Mouse (Mus musculus) spleen, postnatal 4 days (tissue): ENCODE results near the gene Mustn1.
A peak's percentile ranks its signal among the peaks of the same experiment; 100 is the strongest.

Experiments used
- DNase-seq, 2 experiments: peaks; one replicate each; pipeline ENCODE4 v3.0.0; 2022; ENCODE audit warnings: low spot score in 2 of 2

Gene Mustn1

GRCm38 (mm10) chr14:30880251-30880650 lies 1.3 kb downstream of the Mustn1 start:
- no peak for DNase-seq

GRCm38 (mm10) chr14:30880811-30881717 lies 2.1 kb downstream of the Mustn1 start:
- peak in 1 of 2 experiments; percentile 43 for DNase-seq

- no peak for DNase-seq
Measured at GRCm38 (mm10) chr14:30881718-30882108, 2.7 kb downstream of the Mustn1 start.

- no peak for DNase-seq
Measured at GRCm38 (mm10) chr14:30885298-30885697, 6.3 kb downstream of the Mustn1 start.

GRCm38 (mm10) chr14:30886204-30886603 lies 7.2 kb downstream of the Mustn1 start, which contains the start of gene Itih4:
Gene Itih4 (plus strand): TSS chr14:30886476.
- no peak for DNase-seq

GRCm38 (mm10) chr14:30888271-30888732 lies 9.3 kb downstream of the Mustn1 start:
- no peak for DNase-seq

GRCm38 (mm10) chr14:30899972-30900371 lies 21.0 kb downstream of the Mustn1 start:
- DNase-seq, result no peak

- no peak for DNase-seq
Measured at GRCm38 (mm10) chr14:30902628-30903027, 23.6 kb downstream of the Mustn1 start.

GRCm38 (mm10) chr14:30903036-30903435 lies 24.0 kb downstream of the Mustn1 start:
- no peak for DNase-seq

- DNase-seq, result no peak
Measured at GRCm38 (mm10) chr14:30904307-30904706, 25.3 kb downstream of the Mustn1 start.

- no peak for DNase-seq
Measured at GRCm38 (mm10) chr14:30906001-30906400, 27.0 kb downstream of the Mustn1 start.

- DNase-seq, result peak in 1 of 2 experiments; percentile 36
Measured at GRCm38 (mm10) chr14:30907814-30908265, 28.8 kb downstream of the Mustn1 start.

GRCm38 (mm10) chr14:30911141-30911540 lies 32.1 kb downstream of the Mustn1 start:
- DNase-seq, result no peak

- no peak for DNase-seq
Measured at GRCm38 (mm10) chr14:30912641-30913040, 33.6 kb downstream of the Mustn1 start.

GRCm38 (mm10) chr14:30913404-30913803 lies 34.4 kb downstream of the Mustn1 start:
- no peak for DNase-seq

- DNase-seq, result no peak
Measured at GRCm38 (mm10) chr14:30916516-30916915, 37.5 kb downstream of the Mustn1 start.

- DNase-seq, result no peak
Measured at GRCm38 (mm10) chr14:30922053-30922670, 43.2 kb downstream of the Mustn1 start.

GRCm38 (mm10) chr14:30923375-30924105 lies 44.5 kb downstream of the Mustn1 start, which contains the start of gene Itih3:
Gene Itih3 (minus strand): TSS chr14:30923760.
- DNase-seq, result no peak

- no peak for DNase-seq
Measured at GRCm38 (mm10) chr14:30925492-30925891, 46.5 kb downstream of the Mustn1 start.

- no peak for DNase-seq
Measured at GRCm38 (mm10) chr14:30930386-30930785, 51.4 kb downstream of the Mustn1 start.
